Mouse (Mus musculus) neural tube, embryonic 10.5 days (tissue): ENCODE results near the gene Cdpf1.

Experiments used
- DNase-seq: peaks from one replicate; pipeline ENCODE4 v3.0.0-alpha.2; 2017; ENCODE audit warnings: low spot score; ENCODE audit errors: extremely low spot score

The Cdpf1 gene

GRCm38 (mm10) chr15:85811535-85812277 is at the start of gene Cdpf1:
Gene Cdpf1 (minus strand): TSS chr15:85811697.
- DNase-seq: peak; percentile 98

GRCm38 (mm10) chr15:85859490-85860031 is 48.1 kb upstream of the Cdpf1 start, which contains the start of gene Gtse1:
Gene Gtse1 (plus strand): TSS chr15:85859745.
- peak; percentile 90 for DNase-seq

GRCm38 (mm10) chr15:85858980-85859489 is 47.5 kb upstream of the Cdpf1 start:
- DNase-seq: no peak

- DNase-seq: no peak
Measured at GRCm38 (mm10) chr15:85851656-85852392, 40.3 kb upstream of the Cdpf1 start.

GRCm38 (mm10) chr15:85845071-85845470 is 33.6 kb upstream of the Cdpf1 start:
- no peak for DNase-seq

GRCm38 (mm10) chr15:85841796-85842360 is 30.4 kb upstream of the Cdpf1 start:
- DNase-seq: no peak

- peak; percentile 40 for DNase-seq
Measured at GRCm38 (mm10) chr15:85840983-85841382, 29.5 kb upstream of the Cdpf1 start.

- no peak for DNase-seq
Measured at GRCm38 (mm10) chr15:85836887-85837286, 25.4 kb upstream of the Cdpf1 start.

- DNase-seq: no peak
Measured at GRCm38 (mm10) chr15:85835335-85835734, 23.8 kb upstream of the Cdpf1 start.

GRCm38 (mm10) chr15:85832599-85832998 is 21.1 kb upstream of the Cdpf1 start:
- no peak for DNase-seq

- peak; percentile 77 for DNase-seq
Measured at GRCm38 (mm10) chr15:85831954-85832590, 20.6 kb upstream of the Cdpf1 start, which contains the start of gene Ttc38. Gene Ttc38 (plus strand): TSS chr15:85832306.

GRCm38 (mm10) chr15:85829470-85829869 is 18.0 kb upstream of the Cdpf1 start:
- no peak for DNase-seq

GRCm38 (mm10) chr15:85828071-85828470 is 16.6 kb upstream of the Cdpf1 start:
- DNase-seq: no peak

- no peak for DNase-seq
Measured at GRCm38 (mm10) chr15:85826676-85827075, 15.2 kb upstream of the Cdpf1 start.

GRCm38 (mm10) chr15:85822011-85822359 is 10.5 kb upstream of the Cdpf1 start:
- DNase-seq: no peak

GRCm38 (mm10) chr15:85821203-85822010 is 9.9 kb upstream of the Cdpf1 start, which contains the start of gene Pkdrej:
Gene Pkdrej (minus strand): TSS chr15:85821734.
- DNase-seq: peak; percentile 64

GRCm38 (mm10) chr15:85813428-85813827 is 1.9 kb upstream of the Cdpf1 start:
- DNase-seq: no peak

- no peak for DNase-seq
Measured at GRCm38 (mm10) chr15:85810806-85811521, 533 bp downstream of the Cdpf1 start.

- DNase-seq: no peak
Measured at GRCm38 (mm10) chr15:85810462-85810805, 1.1 kb downstream of the Cdpf1 start.

GRCm38 (mm10) chr15:85809091-85809490 is 2.4 kb downstream of the Cdpf1 start:
- no peak for DNase-seq
